Mouse (Mus musculus): ENCODE measurements around the gene Ikzf2.

Gene Ikzf2

DNA sequence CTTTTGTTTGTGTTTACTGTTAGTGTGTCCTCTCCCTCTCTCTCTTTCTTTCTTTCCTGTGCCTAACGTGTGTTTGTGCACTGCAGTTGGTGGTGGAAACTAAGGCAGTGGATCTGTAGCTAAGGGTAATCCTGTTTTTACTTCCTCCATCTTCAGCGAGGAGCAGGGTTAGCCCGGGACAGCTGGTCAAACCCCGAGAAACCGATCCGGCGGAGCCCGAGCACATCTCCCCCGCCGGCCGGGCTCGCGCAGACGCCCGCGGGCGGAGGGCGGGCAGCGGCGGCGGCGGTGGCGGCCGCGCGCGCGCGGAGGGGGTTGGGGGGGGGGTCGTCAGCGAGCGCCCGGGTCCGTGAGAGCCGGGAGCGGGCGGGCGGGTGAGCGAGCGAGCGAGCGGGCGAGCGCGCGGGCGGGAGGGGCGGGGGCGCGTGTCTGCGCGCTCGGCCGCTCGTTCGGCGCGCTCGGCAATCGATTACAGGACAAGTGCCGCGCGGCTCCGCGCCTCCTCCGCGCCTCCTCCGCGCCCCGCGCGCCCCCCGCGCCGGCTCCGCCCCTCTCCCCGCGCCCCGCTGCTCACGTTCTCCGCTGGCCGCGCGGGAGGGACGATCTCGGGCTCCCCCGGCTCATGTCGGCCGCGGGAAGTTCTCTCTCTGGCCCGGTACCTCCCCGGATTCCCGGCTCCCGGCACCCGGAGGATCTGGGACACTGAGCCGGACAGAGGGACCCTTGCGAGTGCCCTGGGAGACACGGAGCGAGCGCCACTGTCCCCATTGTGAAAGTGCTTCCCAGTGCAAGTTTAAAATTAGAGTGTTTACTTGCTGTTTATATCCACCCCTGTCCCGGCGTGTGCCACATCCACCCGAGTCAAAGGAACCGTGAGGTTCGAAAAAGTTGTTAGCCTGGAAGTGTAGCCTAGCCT lies at the start of gene Ikzf2:
Gene Ikzf2, minus strand, starts transcription at position 170 of the 916 bp plus-strand sequence.
- no peak for DNase-seq (ENCODE audit: low read depth)

DNA sequence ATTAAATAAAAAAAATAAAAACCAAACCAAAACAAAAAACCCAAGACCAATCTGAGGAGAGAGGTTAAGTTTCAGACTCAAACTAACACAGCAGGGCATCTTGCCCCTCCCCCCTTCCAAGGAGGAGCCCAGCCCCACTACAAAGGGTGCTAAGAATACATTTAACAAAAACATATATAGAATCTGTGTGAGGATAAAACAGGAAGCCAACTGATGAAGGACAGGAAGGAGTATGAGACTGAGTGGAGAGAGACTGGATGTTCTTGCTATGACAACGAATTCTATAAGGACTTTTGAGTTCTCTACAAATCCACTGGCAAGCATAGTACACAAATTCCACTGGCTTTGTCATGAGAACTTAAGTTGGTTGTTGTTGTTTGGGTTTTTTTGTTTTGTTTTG lies 42.7 kb upstream of the Ikzf2 start:
- DNase-seq (ENCODE audit: low read depth), result no peak

GRCm38 (mm10) chr1:69729031-69729679 lies 42.1 kb upstream of the Ikzf2 start:
- no peak for DNase-seq (ENCODE audit: low read depth)

DNA sequence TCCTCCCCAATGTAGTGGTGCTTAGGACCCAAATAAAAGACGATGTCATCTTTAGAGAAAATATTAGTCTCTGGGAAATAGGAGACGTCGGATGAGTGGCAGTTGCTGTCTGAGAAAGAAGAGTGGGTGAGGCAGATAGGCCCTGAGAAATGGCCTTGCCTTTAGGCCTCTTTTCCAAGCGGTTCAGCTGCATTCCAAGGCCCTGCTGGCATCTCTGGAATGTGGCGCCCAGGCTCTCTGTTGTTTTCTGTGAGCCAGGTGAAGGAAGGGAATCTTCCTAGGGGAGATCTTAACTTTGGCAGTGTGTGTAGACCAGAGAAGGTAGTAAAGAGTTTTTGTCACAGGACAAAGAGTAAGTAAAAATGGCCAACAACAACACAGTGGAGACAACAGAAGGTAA lies 40.9 kb upstream of the Ikzf2 start:
- no peak for DNase-seq (ENCODE audit: low read depth)

DNA sequence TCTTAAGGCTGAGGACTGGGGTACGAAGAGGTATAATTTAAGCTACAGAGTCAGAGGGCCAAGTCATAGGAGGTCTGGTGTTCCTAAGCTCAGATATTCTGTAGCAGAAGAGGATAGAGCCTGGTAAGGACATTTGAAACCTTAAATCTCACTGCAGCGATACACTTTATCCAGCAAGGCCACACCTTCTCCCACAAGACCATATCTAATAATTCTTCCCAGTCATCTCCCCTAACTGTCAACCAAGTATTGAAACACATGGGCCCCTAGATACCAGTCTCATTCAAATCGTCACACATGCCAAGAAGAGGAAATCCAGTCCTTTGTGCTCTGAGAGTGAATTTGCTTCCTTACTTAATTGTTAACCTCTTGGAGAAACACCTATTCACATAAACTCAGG lies 30.1 kb upstream of the Ikzf2 start:
- no peak for DNase-seq (ENCODE audit: low read depth)

DNA sequence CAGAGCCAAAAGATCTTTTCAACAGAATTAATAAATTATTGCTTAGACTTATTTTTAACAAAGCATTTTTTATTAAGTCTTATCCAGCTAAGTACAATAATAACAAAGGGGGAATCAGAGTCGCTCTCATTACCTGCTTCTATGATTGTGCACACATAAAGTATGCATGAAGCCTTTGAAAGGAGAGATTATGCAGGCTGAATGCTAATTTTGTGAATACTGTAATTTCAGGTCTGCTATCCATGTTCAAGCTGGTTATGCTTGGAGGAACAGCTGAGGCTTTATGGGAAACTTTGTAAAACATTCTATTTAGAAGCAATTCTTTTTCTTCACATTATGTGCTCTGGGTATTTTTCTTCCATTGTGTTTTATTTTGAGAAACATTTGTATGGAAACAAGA lies 21.5 kb upstream of the Ikzf2 start:
- no peak for DNase-seq (ENCODE audit: low read depth)

GRCm38 (mm10) chr1:69703506-69704156 lies 16.6 kb upstream of the Ikzf2 start:
- no peak for DNase-seq (ENCODE audit: low read depth)

- no peak for DNase-seq (ENCODE audit: low read depth)
Measured at GRCm38 (mm10) chr1:69691946-69692345, 4.9 kb upstream of the Ikzf2 start.

GRCm38 (mm10) chr1:69688961-69689360 lies 1.9 kb upstream of the Ikzf2 start:
- DNase-seq (ENCODE audit: low read depth), result no peak

DNA sequence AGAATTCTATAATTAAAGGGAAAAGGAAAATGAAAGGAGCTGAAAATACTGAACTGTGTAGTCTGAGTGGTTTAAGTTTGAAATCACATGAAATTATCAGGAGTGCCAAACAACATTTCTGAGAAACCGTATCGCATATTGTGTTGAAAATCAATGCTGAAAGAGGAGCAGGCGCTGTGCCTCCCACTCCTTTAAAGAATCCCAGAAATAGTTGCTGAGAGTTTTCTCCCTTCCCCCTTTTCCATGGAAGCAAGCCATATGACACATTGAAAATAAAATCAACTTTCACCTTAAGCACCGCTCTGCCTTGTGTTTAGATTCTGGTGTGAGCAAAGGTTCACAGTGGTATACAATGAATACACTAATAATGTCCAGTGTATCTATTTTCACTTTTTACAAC lies 1.1 kb upstream of the Ikzf2 start:
- no peak for DNase-seq (ENCODE audit: low read depth)

DNA sequence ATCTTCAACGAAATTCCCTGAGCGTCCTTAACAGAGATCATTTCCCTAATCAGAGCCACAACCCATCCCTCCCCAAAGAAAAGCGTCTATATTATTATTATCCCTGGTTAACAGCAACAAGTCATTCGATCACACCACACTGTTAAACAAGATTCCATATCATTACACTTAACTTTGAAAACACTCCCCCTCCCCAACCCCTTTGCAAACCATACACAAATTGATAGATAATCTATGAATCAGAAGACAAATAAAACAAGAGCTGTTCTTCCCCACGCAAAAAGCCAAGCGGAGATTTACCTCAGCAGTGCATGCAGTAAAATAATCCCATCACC lies 337 bp downstream of the Ikzf2 start:
- DNase-seq (ENCODE audit: low read depth), result no peak

- no peak for DNase-seq (ENCODE audit: low read depth)
Measured at GRCm38 (mm10) chr1:69685890-69686490, 1.1 kb downstream of the Ikzf2 start.

- no peak for DNase-seq (ENCODE audit: low read depth)
Measured at GRCm38 (mm10) chr1:69685049-69685889, 1.8 kb downstream of the Ikzf2 start.

DNA sequence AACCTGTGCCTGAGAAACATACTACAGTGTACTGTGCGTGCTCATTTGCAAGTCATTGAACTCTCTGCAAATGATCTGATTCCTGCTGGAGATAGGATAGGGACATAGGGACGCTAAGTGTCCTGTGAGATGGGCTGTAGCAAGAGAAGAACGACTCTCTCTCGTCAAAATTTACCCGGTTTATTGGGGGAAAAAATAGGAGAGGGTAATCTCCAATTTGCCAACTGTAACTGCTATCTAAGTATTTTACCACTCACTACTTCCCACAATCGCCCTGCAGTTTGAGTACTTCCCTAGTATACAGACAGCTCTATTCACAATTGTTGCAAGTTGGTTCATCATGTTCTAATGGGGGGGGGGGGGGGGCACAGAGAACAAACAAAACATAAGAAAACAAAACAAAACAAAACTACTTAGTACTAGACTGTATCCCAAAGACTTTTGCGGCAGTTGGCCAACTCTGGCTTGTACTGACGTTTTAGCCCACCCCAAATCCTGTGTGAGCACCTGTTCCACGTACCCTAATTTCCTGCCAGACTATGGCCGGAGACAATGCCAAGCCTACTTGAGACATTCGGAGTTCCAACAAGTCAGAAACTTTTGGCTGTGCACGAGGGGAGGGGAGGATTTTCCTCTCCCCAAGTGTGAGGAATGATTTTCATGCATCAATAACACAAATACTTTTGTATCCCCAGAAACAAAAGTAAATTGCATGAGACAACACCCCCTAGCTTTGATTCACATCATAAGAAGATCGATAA lies 2.6 kb downstream of the Ikzf2 start:
- no peak for DNase-seq (ENCODE audit: low read depth)

DNA sequence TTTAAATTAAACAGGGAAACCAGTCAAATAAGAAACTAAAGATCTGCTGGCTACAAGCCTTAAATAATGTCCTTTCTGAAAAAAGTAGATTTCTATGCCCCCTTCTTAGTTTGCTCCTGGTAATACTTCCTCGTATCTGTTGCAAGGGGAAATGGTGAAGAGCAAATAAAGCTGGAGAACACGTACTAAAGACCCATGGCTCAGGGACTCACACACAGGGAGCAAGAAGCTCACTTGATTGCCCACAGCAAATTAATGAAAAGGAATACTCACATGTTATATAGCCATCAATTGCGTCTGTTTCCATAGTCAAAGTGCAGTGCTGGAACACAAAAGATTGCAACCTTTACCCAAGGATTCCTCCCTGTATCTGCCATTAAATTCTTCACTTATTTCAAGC lies 3.2 kb downstream of the Ikzf2 start:
- DNase-seq (ENCODE audit: low read depth), result no peak

DNA sequence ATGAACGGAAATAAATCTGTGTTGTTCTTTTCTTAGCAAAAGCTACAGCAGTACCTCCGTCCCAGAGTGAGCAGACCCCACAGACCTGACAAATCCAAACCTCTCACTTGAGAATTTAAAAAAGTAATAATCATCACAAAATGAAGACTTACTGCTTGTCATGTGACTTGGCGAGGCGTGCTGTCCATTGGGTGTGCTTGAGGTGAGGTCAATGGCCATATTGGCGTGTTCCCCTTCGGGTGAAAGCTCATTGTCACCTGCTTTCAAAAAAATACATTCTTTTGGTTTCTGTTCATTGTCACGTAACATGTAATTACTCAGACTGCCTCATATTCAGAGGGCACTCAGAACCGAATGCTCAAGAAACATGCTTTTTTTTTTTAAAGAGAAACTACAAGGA lies 4.0 kb downstream of the Ikzf2 start:
- no peak for DNase-seq (ENCODE audit: low read depth)

GRCm38 (mm10) chr1:69682261-69682660 lies 4.8 kb downstream of the Ikzf2 start:
- DNase-seq (ENCODE audit: low read depth), result no peak

DNA sequence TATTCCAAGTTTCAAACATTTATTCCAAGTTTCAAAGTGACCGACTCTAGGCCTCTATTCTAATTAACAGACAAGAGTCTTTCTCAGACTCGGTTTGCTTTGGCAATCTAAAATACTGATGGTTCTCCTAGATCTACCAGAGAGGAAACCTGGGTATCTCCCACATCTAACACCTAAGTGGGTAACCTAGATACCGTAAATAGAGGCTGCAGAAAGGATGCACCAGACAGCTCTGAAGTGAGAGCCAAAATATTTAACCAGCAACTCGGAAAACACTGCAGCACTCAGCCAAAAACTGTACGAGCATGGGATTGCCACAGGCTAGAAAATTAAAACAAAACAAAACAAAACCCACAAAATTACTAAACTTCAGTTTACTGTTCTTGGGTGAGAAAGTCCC lies 6.0 kb downstream of the Ikzf2 start:
- DNase-seq (ENCODE audit: low read depth), result no peak

GRCm38 (mm10) chr1:69680501-69680900 lies 6.5 kb downstream of the Ikzf2 start:
- no peak for DNase-seq (ENCODE audit: low read depth)

DNA sequence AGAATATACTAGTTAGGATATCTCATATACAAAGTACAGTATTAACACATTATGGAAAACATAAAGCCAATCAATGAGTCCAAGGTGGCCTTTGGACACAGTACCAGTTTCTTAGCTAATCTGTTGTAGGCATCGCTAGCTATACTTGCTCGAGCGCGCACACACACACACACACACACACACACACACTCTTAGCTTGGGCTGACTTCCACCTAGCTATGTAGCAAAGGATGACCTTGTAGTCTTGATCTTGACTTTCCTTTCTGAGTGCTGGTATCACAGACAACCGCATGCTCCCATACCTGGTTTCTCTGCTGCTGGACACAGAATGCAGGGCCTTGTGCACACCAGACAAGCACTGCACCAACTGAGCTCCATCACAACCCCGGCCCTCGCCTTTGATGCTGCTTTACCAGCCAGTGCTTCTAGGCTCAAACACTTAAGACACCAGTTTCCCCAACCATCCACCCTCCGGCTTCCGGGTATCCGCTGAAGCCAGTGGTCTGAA lies 17.1 kb downstream of the Ikzf2 start:
- DNase-seq (ENCODE audit: low read depth), result no peak

DNA sequence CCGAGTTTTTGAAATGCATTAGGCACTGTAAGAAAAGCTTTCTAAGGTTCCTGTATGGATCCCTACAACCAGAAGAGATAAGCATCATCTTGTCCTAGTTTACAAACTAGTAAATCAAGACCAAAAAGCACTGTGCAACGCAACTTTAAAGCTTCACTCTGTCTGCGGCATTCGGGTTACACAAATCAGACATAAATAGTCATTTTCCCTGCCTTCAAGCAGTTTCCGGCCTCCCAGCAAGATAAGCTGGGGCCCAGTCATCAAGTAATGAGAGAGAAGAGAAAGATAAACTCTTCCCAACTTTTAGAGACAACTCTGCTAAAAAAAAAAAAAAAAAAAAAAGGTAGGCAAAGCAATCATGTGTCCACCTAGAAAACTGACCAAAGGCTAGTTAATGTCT lies 19.6 kb downstream of the Ikzf2 start:
- no peak for DNase-seq (ENCODE audit: low read depth)

Measured in fibroblast of lung, adult 2 months (primary cell).